Mouse (Mus musculus): ENCODE data around the gene Tmem50a.
A peak's percentile ranks its signal among the peaks of the same experiment; 100 is the strongest.

The Tmem50a gene

GRCm38 (mm10) chr4:134914864-134915209, at the start of gene Tmem50a:
Gene Tmem50a (minus strand): TSS chr4:134915024.
- DNase-seq: peak; percentile 83

GRCm38 (mm10) chr4:134963021-134963776, 48.4 kb upstream of the Tmem50a start:
- DNase-seq: no peak

GRCm38 (mm10) chr4:134956328-134956727, 41.5 kb upstream of the Tmem50a start:
- peak; percentile 75 for DNase-seq

- DNase-seq: no peak
Observed at GRCm38 (mm10) chr4:134955845-134956244, 41.0 kb upstream of the Tmem50a start.

GRCm38 (mm10) chr4:134955196-134955595, 40.4 kb upstream of the Tmem50a start:
- no peak for DNase-seq

GRCm38 (mm10) chr4:134954461-134954860, 39.6 kb upstream of the Tmem50a start:
- peak; percentile 72 for DNase-seq

- DNase-seq: no peak
Observed at GRCm38 (mm10) chr4:134950518-134951091, 35.8 kb upstream of the Tmem50a start.

- peak; percentile 85 for DNase-seq
Observed at GRCm38 (mm10) chr4:134946024-134946744, 31.4 kb upstream of the Tmem50a start.

DNA sequence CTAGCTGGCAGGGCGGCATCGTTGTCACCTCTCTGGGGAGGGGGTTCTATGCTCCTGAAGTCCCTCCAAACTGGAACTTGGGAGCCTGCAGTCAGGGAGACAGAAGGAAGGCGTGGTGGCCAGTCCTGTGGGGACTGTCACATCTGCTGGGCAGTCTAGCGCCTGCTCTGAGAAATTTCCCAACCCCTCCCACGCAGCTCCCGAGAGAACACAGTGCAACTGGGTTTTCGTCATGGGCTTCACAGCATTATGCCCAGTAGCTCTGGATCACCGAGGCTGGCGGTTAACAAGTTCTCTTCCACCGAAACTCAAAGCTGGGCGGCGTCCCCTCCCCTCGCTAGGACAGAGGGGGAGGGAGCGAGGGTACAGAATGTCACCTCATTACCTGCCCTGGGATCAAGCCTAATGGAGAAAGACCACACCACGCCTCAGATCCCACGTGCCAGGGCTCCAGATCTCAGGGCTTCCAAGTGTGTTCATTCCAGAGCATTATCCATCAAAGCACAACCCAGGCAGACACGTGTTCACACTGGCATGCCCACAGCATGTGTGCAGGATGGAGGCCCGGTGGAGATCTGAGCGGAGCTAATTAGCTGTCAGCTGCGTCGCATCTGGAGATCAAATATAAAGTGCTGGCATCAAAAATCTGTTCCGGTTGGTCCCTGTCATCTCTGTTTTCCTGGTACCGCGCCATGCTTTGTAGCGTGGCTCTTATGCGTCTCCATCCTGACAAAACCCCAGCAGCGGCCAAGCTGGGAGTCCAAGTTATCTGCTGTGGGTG, 29.1 kb upstream of the Tmem50a start:
- no peak for DNase-seq

DNA sequence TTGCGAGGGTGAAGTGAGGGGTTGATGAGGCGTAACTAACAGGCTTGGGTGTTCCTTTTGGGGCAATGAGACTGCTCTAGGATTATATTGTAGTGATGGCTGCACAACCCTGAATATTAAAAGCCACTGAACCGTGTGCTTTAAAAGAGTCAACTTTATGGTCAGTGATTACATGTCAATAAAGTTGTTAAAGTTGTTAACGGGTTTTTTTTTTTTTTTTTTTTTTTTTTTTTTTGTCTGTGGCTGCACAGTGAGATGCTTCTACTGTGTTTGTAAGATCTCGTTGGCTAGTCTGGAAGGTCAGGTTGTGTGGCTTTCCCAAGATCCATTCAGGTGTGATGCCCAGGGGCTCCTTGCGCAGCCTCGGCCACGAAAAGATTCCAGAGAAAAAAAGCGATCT, 25.1 kb upstream of the Tmem50a start:
- DNase-seq: no peak

- no peak for DNase-seq
Observed at GRCm38 (mm10) chr4:134937240-134938176, 22.7 kb upstream of the Tmem50a start.

GRCm38 (mm10) chr4:134930684-134931481, 16.1 kb upstream of the Tmem50a start, which contains the start of gene Syf2:
Gene Syf2 (plus strand): TSS chr4:134930898.
- peak; percentile 95 for DNase-seq

- peak; percentile 56 for DNase-seq
Observed at GRCm38 (mm10) chr4:134930190-134930589, 15.4 kb upstream of the Tmem50a start.

GRCm38 (mm10) chr4:134929536-134929935, 14.7 kb upstream of the Tmem50a start:
- peak; percentile 23 for DNase-seq

DNA sequence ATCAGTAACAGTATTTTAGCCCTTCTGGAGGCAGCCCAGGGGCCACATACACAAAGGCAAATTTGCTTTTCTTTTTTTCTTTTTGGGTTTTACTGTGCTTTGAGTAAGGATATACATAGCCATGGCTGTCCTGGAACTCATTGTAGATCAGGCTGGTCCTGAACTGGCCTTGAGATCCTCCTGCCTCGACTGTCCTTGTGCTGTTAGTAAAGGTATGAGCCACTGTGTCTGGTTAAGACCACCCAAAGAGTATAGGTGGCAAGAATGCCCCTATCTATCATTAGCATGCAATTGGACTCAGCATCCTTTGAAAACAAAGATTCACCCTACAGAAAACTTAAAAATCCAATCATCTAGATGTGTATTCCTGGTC, 13.6 kb upstream of the Tmem50a start:
- DNase-seq: no peak

- DNase-seq: no peak
Observed at GRCm38 (mm10) chr4:134927815-134928463, 13.1 kb upstream of the Tmem50a start.

- DNase-seq: no peak
Observed at GRCm38 (mm10) chr4:134925206-134925605, 10.4 kb upstream of the Tmem50a start.

DNA sequence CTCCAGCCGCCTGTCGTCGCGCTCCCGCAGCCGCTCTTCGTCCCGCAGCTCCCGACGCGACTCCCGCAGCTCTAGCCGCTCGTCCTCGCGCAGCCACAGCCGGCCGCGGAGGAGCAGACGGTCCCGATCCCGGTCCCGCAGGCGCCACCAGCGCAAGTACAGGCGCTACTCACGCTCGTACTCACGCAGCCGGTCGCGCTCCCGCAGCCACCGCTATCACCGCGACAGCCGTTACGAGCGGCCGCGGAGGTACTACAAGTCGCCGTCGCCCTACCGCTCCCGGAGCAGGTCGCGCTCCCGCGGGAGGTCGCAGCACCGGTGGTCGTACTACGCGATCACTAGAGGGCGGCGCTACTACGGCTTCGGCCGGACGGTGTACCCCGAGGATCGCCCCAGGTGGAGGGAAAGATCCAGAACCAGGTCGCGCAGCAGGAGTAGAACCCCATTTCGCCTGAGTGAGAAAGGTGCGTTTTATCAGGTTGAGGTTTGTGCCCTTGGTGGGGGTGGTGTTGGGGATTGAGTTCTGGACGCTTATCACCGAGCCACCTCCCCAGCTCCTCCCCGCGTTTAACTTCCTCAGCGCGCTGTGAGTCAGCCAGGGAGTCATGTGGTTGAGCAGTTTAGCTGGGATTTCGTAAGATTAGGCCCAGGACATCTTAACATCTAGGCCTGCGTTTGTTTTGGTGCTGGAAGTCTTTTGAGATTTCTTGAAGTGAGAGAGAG, 9.4 kb upstream of the Tmem50a start:
- DNase-seq: no peak

DNA sequence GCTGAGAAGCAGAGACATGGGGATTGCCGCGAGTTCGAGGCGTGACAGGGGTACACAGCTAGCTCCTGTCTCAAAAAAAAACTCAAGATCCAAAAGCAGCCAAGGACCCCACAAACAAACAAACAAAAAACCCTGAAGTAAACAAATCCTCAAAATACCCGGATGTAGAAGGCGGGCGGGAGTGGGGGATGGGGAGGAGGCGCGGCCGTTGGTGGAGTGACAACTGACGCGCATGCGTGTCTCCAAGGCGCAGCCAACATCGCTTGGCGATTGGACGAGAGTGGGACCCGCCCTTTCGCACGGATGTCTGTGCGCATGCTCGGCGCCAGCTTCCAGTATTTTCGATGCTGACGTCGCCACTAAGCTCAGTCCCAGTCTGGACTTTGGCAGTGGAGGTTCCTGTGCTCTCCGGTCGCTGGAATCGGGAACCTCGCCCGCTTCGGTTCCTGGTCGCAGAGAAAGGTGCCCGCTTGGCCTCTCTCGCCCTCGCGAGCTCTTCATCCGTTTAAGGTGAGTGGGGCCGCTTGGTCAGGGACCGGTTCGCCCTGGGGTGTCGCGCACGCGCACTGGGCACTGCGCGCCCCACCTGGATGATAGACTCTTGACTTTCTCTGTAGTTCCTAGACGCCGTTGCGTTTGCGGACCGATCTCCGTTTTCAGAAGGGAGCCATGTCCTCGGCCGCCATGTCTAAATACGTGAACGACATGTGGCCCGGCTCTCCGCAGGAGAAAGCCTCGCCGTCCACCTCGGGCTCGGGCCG, 8.6 kb upstream of the Tmem50a start, which contains the start of gene Rsrp1:
Rsrp1 (plus strand) TSS at position 335 of the 761 bp plus-strand sequence.
- DNase-seq: peak; percentile 98
